Mouse (Mus musculus) bone marrow macrophage, adult 2 months (primary cell): ENCODE measurements around the gene 1700030K09Rik. TPM values are rescaled to one million over a fixed set of nuclear protein-coding genes. Genes with fewer than 3 reads are reported as not detected.
A peak's percentile ranks its signal among the peaks of the same experiment; 100 is the strongest.

Experiments used
- H3K27ac ChIP-seq: 2 replicates; pipeline ENCODE4 v1.5.1; 2012; ENCODE audit warnings: low read depth, low read length; ENCODE audit not compliant: insufficient read depth
- H3K4me1 ChIP-seq: 2 replicates; pipeline ENCODE4 v1.6.1; 2012; ENCODE audit warnings: low read length; ENCODE audit not compliant: control insufficient read depth, insufficient read depth
- H3K4me3 ChIP-seq: 2 replicates; pipeline ENCODE4 v1.5.1; 2012; ENCODE audit warnings: mild to moderate bottlenecking, low read length, moderate library complexity; ENCODE audit not compliant: insufficient read depth
- CTCF ChIP-seq: IDR thresholded peaks from 2 replicates; pipeline ENCODE4 v1.5.1; 2012; ENCODE audit warnings: low read depth, mild to moderate bottlenecking, low read length, moderate library complexity
- POLR2A ChIP-seq: IDR thresholded peaks from 2 replicates; pipeline ENCODE4 v1.6.1; 2012; ENCODE audit warnings: mild to moderate bottlenecking, low read depth, low read length, borderline replicate concordance
- polyA plus RNA-seq: library from polyadenylated mRNA; stranded (reverse); fragments of >200 nt; gene quantifications from 2 replicates; pipeline ENCODE4 v1.2.4, GENCODE M21; 2012; ENCODE audit not compliant: missing spikeins, insufficient read depth, insufficient read length

Gene 1700030K09Rik
- polyA plus RNA-seq, 1 experiment, result 6.2 TPM

DNA sequence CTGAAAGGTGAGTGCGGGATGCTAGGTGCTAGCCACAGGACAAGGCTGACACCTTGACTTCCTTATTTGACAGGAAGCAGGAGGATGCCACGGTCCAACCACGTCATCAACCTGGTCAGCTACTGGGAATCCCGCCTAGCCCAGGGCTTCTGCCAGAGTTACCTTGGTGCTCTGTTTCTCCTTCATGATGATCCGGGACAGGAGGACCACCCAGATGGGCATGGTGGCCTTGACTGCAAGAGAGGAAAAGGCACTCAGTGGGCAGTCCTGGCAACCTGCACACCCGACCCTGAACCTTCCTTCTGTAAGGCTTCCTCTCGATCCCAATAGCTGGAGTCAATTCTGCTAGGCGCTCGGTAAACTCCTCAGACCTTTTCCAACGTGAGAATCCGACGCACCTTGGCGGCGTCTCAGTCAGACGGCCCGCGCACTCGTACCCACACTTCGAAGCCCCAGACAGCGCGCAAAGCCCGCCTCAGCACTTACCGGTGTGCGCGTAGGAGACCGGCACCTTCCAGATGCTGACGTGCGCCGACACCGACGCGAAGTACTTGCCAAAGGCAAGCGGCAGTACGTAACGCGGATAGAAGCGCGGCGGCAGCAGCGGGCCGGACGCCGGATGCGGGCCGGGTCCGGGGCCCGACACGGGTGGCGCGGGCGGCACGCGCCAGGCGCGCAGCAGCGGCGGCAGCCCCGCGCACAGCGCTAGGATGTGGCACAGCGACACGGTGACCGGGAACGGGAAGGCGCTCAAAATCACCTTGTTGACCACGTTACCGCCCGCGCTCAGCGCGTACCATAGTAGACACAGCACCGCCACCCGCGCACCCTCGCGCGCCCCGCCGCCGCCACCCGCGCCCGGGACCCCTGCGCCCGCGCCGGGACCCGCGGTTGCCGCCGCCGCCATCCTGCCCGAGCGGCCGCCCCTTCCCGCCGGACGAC is 48.3 kb downstream of the 1700030K09Rik start, which contains the start of gene Slc35e1:
Gene Slc35e1 (minus strand): TSS at position 935 of the 942 bp plus-strand sequence.
- TF ChIP-seq CTCF, result no peak
- TF ChIP-seq POLR2A, result no peak
- peaks cover 15% of the 10 kb centered on the region for H3K4me1 ChIP-seq
- H3K27ac ChIP-seq, result peak within 1 kb of the TSS; percentile 26
- peak within 1 kb of the TSS; percentile 94 for H3K4me3 ChIP-seq

DNA sequence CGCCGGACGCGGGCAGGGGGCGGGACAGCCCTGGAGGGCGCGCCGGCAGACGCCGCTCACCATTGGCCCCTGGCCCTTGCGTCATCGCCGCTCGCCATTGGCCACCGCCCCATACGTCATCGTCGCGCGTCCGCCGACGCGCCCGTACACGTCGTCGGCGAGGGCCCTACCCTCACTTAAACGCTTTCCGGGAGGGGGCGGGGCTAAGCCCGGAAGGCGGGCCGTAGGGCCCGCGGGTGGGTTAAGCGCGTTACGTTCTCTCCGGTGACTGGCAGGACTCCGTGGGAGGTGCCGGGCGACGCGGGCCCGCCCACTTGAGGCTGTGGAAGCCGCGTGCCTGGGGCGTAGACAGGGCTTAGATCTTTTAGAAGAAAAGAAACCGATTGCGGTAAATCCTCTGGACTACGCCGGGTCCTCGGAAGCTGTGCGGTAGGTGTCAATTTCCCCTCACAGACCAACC is 49.0 kb downstream of the 1700030K09Rik start:
- no peak for TF ChIP-seq CTCF
- TF ChIP-seq POLR2A, result no peak
- Histone ChIP-seq H3K27ac (peak overlapping the region; percentile 26), H3K4me3 (peak overlapping the region; percentile 94), H3K4me1 (peaks cover 9% of the 10 kb centered on the region)

DNA sequence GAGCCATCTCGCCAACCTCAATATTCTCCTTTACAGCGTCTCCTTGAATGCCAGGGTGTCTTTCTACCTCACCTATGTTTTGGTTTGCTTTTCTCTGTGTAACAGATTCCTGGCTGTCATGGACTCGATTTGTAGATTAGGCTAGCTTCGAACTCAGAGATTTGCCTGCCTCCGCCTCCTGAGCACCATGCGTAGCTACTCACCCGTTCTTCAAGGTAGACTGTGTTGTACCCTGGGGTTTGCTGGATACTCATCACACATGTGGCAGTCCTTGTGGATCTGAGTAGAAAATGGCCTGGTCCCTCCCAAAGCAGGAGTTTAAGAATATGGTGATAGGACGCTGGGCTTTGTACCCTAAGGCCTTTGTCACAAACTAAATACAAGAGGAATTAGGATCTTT is 49.7 kb downstream of the 1700030K09Rik start:
- peak overlapping the region; percentile 82 for H3K4me3 ChIP-seq
- H3K4me1 ChIP-seq, result peaks cover 7% of the 10 kb centered on the region
- H3K27ac ChIP-seq, result no peak overlapping the region
- TF ChIP-seq POLR2A (no peak), CTCF (no peak)

DNA sequence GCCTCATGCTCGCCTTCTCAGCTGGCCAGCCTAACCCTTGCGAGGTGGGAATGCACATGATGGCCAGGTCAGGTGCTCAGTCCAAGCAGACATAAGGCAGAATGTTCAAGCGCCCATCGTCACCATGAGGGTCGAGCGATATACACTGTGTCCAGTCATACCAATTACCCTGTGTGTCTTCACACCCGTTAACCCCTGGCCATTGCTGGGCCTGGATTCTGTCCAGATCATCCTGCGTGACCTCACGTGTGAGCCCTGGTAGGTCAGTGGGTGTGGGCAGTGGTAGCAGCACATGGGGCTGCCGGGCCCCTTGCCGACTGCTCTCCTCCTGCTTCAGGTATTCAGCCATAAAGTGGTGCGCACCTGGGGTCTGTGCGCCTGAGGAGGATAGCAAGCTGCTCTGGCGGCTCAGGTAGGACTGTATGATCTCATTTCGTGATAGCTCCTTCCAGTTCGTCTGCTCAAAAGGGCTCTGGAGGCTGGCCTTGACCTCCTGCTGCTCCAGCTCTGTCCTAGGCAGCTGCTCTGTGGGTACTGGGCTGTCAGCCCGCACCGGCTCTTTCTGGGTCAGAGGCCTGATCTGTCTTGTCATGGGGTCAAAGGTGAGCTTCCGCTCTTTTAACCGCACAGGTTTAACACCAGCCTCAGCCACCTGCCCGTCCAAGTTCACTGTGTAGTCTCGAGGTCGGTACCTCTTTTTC is 51.9 kb downstream of the 1700030K09Rik start:
- H3K4me1 ChIP-seq, result peaks cover 10% of the 10 kb centered on the region
- H3K4me3 ChIP-seq, result no peak overlapping the region
- TF ChIP-seq CTCF (no peak), POLR2A (no peak)
- H3K27ac ChIP-seq, result no peak overlapping the region

DNA sequence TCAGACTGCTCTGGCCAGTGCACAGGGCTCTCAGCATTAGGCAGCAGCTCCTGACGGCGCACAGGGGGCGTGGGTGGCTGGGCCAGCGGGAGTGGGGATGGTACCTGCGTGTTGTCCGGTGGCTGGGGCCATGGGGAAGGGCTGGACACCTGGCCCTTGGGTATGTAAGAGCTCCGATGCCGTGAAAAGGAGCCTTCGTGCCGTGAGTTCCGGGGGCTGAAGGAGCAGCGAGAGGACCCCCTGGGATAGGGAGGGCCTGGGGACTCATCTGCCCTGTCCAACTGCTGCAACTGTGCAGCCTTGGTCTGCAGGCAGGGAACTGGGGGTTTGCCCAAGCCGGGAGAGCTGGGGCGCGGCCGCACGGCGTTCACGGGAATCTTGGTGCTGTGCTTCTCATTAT is 52.5 kb downstream of the 1700030K09Rik start:
- peaks cover 6% of the 10 kb centered on the region for H3K4me1 ChIP-seq
- no peak overlapping the region for H3K27ac ChIP-seq
- no peak overlapping the region for H3K4me3 ChIP-seq
- TF ChIP-seq CTCF (no peak), POLR2A (no peak)

DNA sequence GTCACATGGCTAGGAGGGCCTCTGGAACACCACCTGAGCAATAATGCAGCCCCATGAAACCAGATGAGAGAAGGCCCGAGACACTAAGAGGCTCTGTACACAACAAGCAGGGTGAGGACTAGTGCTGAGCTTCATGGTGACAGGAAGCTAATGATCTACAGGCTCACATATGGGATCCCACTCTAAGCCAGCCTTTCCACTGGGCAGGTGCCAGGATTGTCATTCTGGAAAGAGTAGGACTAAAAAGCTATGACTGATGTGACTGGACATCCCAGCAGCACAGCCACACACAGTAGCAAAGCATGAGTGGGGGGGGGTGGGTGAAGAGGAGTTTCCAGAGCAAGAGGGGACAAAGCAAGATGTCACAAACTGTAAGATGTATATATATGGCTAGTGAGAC is 54.2 kb downstream of the 1700030K09Rik start:
- H3K27ac ChIP-seq, result no peak overlapping the region
- no peak overlapping the region for H3K4me3 ChIP-seq
- H3K4me1 ChIP-seq, result peaks cover 3% of the 10 kb centered on the region
- TF ChIP-seq CTCF (no peak), POLR2A (no peak)

DNA sequence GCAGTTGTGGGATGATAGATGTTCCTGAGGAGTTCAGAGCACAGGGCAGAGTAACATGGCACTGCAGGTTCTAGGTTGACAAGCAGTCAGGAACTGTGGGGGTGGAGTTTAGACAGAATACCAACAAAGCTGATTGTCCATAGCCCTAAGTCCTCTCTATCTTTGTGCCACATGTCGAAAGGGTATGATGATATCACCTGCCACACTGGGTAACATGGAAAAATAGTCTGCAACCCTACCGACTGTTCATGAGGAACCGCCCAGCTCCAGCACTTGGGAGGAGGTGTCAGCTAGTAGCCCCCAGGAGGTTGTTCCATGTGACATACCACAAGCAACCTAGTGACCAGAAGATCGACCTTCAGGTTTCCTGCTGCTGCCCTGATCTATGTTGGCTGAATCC is 54.8 kb downstream of the 1700030K09Rik start:
- TF ChIP-seq POLR2A (no peak), CTCF (no peak)
- Histone ChIP-seq H3K4me1 (peaks cover 3% of the 10 kb centered on the region), H3K4me3 (no peak overlapping the region), H3K27ac (no peak overlapping the region)

DNA sequence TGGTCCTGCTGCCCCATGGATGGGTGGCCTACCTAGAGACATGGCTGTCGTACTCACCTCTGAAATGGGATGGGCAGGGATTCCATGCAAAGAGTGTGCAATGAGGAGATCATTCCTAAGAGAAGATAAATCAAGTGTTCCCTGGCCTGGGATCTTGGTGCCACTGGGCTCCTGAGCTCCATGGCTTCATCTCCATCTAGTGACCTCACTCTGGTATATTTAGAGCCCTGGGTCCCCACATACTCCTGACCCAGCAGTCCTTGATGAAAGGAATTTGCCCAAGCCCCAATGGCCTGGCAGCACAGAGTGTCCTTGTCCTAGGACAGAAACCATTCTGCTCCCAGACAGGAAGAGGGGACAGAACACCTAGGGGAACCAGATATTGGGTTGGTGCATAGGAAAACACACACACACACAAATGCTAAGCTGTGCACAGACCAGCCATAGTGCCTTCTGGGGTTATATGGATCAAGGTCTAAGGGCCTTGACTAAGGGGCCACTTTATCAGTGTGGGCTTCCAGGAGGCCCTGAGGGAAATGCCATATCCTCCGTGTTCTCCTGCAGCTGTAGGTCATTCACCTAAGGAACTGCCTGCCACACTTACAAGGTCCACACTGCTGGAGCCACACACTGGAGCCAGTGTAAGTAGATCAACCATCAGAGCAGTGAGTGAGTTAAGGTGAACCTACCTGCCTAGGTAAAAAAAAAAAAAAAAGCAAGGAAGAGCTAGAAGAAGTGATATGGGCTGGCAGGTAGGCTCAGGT is 56.0 kb downstream of the 1700030K09Rik start:
- Histone ChIP-seq H3K27ac (no peak overlapping the region), H3K4me1 (peaks cover 3% of the 10 kb centered on the region), H3K4me3 (no peak overlapping the region)
- no peak for TF ChIP-seq POLR2A
- TF ChIP-seq CTCF, result no peak

DNA sequence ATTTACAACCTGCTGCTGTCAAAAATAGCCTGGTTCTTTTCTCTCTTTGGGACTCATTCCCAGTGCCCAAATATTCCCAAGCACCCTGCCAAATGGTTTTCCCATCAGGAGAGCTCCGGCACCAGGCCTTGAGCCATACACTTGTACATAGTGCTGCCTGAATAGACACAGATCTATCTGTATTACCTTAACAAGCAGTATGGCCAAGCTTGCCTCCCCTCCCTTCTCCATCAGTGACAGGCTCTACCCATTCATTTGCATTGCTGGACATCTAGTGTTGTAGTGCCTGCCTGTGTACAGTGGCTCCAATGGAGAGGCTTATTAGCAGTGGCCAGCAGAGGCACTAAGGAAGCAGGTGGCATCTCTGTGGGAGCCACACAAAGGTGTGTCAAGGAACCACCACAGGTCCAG is 56.8 kb downstream of the 1700030K09Rik start:
- Histone ChIP-seq H3K4me1 (peaks cover 3% of the 10 kb centered on the region), H3K4me3 (no peak overlapping the region), H3K27ac (no peak overlapping the region)
- TF ChIP-seq POLR2A (no peak), CTCF (no peak)
